Mouse (Mus musculus) embryonic stem cell, embryonic (primary cell): ENCODE results near the gene Sesn1.
"Not testable (repeated sequence)": the region's sequence is repeated elsewhere in the genome, so short reads cannot be mapped to it uniquely, and the experiment has no call there.

Source experiments
- CTCF ChIA-PET, 4 experiments: fragments of 300-600 bp in 2 of 4; fragments of 350-600 bp in 2 of 4; sonication (Branson Sonifier 250); formaldehyde crosslinking; loops; one replicate each; lab custom pipeline; 2022; ENCODE audit warnings: inconsistent platforms in 2 of 4; lab: Charles Lee
- POLR2A ChIA-PET, 4 experiments: fragments of 300-600 bp in 2 of 4; fragments of 350-600 bp in 2 of 4; sonication (Branson Sonifier 250); formaldehyde crosslinking; loops; one replicate each; lab custom pipeline; 2022; ENCODE audit warnings: antibody characterized with exemption in 4 of 4, inconsistent platforms in 1 of 4; lab: Charles Lee

Sesn1 gene

DNA sequence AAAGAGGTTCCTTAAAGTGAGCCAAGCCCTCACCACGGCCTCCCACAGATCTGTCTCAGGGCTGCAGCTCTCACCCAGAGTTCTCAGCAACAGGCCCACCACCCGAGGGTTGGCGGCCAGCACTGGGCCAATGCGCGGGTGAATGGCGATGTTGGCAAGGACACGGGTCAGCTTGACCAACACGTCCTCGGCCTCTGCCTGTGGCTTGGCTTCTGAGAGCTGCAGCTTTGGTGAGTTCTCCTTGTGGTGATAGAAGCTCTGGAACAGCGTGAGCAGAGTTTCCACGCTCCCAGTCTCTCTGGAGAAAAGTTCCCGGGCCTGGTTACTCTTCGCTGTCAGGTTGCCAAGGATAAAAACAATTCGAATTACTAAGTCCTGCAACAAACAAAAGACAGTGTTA, 117.0 kb downstream of the Sesn1 start:
- CTCF ChIA-PET = interaction anchor here in 2 of 4 experiments (0.6 kb wide), 2 partner anchors 44 to 89 kb away, joined by 3 read pairs; no protein-coding TSS in a partner anchor
- POLR2A ChIA-PET = interaction anchor here in 2 of 4 experiments (1.0 to 1.2 kb wide), 2 partner anchors 12 to 40 kb away, joined by 3 read pairs; no protein-coding TSS in a partner anchor

DNA sequence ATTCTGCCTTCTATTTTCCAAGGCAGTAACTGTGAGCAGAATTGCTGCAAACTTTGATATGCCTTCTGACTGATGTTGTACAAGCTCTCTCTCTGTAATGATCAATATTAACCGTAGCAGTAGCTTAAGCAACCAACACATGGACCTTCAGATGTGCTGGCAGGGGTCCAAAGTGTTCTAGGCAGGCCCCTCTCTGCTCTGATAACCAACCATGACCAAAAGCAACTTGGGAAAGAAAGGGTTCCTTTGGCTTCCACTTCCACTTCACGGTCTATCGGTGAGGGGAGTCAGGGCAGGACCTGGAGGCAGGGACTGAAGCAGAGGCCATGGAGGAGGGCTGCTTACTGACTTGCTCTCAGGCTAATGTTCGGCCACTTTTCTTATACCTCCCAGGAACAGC, 121.2 kb downstream of the Sesn1 start:
- POLR2A ChIA-PET = interaction anchor here in 2 of 4 experiments (0.6 to 1.2 kb wide), 5 partner anchors 20 to 540 kb away, joined by 3 to 4 read pairs (median 3); no protein-coding TSS in a partner anchor
- CTCF ChIA-PET = interaction anchor here in 2 of 4 experiments (0.6 to 0.8 kb wide), 3 partner anchors 28 to 1750 kb away, joined by 3 to 5 read pairs (median 4); no protein-coding TSS in a partner anchor

DNA sequence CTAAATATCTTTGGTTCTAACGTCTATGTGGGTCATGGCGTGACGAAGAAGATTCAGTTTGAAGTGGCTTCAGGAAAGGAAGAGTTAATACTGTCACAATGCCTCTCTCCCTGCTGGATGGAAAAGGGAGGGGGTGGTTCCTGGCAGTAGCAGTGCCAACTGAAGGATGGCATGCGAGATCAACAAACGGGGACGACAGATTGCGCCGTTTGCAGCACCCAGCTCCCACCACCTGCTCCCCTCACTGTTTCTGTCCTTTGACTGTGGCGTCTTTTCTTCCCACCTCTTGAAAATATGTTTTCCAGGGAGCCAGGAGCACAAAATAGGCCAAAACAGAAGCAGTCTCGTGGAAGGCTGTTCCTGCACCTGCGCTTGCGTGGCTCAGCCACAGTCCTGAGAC, 122.2 kb downstream of the Sesn1 start:
- CTCF ChIA-PET = interaction anchor here in 3 of 4 experiments (0.6 to 1.8 kb wide), 4 partner anchors 11 to 539 kb away, joined by 3 to 4 read pairs (median 4); no protein-coding TSS in a partner anchor
- POLR2A ChIA-PET = interaction anchor here in 1 of 4 experiments (1.2 kb wide), 1 partner anchor 12 kb away, joined by 3 read pairs; no protein-coding TSS in a partner anchor

DNA sequence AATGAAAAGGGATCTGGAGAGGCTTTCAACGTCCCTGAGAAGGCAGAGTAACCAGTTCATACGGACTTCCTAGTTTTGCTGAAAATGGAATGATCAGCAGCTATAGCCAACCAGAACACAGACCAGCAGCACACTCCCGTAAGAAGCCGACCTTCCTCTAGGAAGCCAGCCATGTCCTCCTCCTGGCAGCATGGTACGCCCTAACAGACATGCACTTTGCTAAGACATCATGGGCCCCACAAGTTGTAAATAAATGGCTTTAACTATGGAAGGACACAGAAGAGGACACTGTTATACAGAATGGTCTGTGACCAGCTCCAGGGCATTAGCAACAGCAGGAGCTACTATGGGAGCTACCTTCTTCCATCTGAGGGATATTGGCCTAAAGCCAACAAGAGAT, 123.2 kb downstream of the Sesn1 start:
- CTCF ChIA-PET = interaction anchor here in 2 of 4 experiments (0.6 to 1.8 kb wide), 4 partner anchors 8 to 99 kb away, joined by 3 to 4 read pairs (median 3); no protein-coding TSS in a partner anchor
- POLR2A ChIA-PET = interaction anchor here in 1 of 4 experiments (0.6 kb wide), 1 partner anchor 193 kb away, joined by 3 read pairs; no protein-coding TSS in a partner anchor

DNA sequence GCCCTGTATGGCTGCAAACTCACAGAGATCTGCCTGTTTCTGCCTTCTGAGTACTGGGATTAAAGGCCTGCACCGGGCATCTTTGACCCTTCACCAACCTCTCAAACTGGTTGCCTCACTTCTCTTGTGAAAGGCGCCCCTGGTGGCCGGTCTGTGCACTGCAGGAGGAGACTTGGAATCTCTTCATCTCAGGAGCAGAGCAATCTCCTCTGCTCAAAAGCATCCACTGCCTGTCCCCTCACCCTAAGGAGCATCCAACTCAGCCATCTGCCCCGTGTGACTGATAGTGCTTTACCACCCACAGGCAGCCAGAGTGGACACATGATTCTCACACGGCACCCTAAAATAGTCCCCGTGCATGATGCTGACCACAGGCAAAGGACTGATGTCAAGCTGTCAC, 123.8 kb downstream of the Sesn1 start:
- ChIA-PET POLR2A (interaction anchor here in 1 of 4 experiments (0.6 kb wide), 1 partner anchor 193 kb away, joined by 3 read pairs; no protein-coding TSS in a partner anchor), CTCF (interaction anchor here in 1 of 4 experiments (0.7 to 1.4 kb wide), 2 partner anchors 10 to 14 kb away, joined by 3 to 4 read pairs; no protein-coding TSS in a partner anchor)

DNA sequence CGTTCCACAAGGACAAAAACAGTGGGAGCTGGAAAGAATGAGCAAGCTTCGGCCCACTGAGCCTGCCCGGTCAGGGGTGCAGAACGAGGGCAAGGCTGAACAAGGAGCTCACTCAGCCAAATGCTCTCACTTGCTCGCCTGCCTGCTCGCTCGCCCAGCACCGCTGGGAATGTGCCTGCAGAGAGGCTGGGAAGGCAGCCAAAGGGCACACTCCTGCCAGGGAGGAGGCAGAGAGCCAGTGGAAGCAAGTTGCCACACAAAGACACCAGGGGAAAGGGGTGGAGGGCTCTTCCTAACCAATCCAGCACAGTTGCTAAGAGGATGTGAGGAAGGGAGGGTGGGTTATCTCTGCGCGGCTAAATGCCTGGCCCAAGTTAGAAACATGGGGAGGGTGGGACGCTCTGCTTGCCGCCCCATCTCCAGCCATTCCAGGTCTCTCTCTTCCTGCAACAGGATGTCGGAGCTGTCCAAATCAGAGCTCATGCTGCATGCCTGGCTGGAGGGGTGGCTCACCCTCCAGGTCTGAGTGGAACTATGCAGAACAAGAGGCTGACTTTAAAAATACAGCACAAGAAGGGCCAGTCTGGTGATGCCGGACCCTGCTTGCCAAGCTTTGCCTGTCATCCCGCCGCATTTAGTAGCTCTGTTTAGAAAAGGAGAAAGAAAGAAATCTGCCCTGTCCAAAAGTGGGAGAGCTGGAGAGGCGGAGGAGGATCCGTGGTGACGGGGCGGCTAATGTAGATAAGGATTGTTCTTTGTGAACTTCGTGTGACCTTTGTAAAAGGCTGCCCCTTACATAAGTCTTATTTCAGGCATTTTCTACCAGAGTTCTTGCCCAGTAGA, 125.1 kb downstream of the Sesn1 start:
- CTCF ChIA-PET = interaction anchor here (0.5 to 1.1 kb wide), 8 partner anchors 40 to 1507 kb away, joined by 3 to 4 read pairs (median 3); no protein-coding TSS in a partner anchor
- POLR2A ChIA-PET = interaction anchor here in 2 of 4 experiments (0.6 to 1.2 kb wide), 5 partner anchors 9 to 153 kb away, joined by 3 to 4 read pairs (median 3); no protein-coding TSS in a partner anchor

DNA sequence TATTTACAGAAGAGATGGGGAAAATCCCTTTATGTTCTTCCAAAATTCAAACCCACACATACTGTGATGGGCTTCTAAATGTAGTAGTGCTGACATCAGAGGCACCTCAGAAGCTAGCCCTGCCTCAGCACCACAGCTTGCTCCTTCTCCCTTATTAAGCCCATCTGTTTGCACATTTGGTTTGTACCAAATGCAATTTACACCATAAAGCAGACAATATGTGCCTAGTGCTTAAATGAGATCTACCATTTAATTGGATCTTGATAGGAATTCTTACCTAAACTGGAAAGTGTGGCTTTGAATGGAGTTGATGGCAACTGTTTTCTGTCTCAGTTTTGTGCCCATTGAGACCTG, 125.7 kb downstream of the Sesn1 start:
- ChIA-PET POLR2A (interaction anchor here in 2 of 4 experiments (0.8 to 1.2 kb wide), 3 partner anchors 8 to 89 kb away, joined by 3 read pairs; no protein-coding TSS in a partner anchor), CTCF (interaction anchor here in 3 of 4 experiments (0.5 to 1.1 kb wide), 6 partner anchors 40 to 1506 kb away, joined by 3 to 8 read pairs (median 3); no protein-coding TSS in a partner anchor)

DNA sequence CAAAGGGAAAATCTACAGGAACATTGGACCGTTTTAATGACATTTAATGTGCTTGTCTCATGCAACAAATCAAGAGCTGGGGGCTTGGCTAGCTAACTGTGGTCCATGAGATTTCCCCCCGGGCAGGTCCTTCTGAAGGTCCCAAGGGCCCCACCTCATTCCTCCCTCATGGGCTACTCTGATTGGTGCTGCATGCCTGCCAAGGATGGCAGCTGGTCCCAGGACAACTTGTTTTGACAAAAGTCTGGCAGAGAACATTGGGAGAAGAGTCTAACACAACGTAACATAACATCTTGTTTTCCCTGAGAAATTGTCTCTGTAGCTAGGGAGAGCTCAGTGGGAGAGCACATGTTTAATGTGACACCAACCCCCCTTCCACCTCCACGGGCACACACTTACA, 126.4 kb downstream of the Sesn1 start:
- ChIA-PET POLR2A (interaction anchor here in 2 of 4 experiments (0.5 to 1.0 kb wide), 2 partner anchors 18 to 101 kb away, joined by 3 read pairs; no protein-coding TSS in a partner anchor), CTCF (interaction anchor here in 1 of 4 experiments (0.6 kb wide), 1 partner anchor 95 kb away, joined by 8 read pairs; no protein-coding TSS in a partner anchor)

DNA sequence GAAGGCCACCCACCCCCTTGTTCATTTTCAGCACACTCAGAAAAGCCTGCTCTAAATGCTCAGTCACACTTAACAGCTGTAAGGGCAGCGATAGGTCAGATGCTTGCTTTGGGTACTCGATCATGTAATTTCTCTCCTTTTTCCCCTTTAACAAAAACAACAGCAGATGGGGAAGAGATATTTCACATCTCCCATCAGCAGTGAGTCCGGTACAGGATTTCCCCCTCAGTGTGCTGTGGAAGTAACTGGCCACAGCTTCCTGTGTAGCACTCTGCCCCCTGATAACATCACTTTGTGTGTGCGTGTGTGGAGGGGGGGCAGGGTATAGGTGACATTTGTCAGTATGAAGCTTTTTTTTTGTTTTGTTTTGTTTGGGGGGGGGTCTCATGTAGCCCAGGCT, 127.4 kb downstream of the Sesn1 start:
- CTCF ChIA-PET = interaction anchor here in 1 of 4 experiments (0.6 kb wide), 1 partner anchor 23 kb away, joined by 3 read pairs; no protein-coding TSS in a partner anchor

DNA sequence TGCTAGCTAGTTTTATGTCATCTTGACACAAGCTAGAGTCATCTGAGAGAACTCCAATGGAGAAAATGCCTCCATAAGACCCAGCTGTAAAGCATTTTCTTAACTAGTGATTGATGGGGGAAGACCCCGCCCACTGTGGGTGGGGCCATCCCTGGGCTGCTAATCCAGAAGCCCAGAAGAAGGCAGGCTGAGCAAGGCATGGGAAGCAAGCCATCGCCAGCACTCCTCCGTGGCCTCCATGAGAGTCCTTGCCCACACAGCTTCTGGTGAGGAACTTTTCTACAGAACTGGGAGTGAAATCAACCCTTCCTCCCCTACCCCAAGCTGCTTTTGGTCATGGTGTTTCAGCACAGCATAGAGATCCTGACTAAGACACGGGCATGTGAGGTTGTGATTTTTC, 129.4 kb downstream of the Sesn1 start:
- ChIA-PET POLR2A (interaction anchor here in 2 of 4 experiments (0.6 to 1.2 kb wide), 3 partner anchors 12 to 227 kb away, joined by 3 to 5 read pairs (median 4); no protein-coding TSS in a partner anchor), CTCF (interaction anchor here in 1 of 4 experiments (0.9 kb wide), 1 partner anchor 21 kb away, joined by 3 read pairs; no protein-coding TSS in a partner anchor)

More for the DNA sequence above, 127.4 kb downstream of the Sesn1 start:
- POLR2A ChIA-PET = interaction anchor here in 1 of 4 experiments (0.7 kb wide), 1 partner anchor 865 kb away, joined by 3 read pairs; the partner anchor contains the start of gene Gpr6

DNA sequence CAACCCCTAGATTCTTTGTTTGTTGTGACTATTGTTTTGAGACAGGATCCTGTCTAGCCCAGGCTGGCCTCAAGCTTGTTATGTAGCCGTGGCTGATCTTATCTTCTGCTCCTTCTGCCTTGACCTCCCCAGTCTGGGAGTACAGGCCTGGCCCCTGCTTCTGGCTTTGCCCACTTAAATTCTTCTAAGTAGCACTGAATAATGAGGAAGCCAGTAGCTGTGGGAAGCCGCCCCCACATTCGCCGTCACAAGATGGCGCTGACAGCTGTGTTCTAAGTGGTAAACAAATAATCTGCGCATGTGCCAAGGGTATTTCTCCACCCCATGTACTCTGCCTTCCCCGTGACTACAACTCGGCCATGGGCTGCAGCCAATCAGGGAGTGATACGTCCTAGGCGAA, 142.6 kb downstream of the Sesn1 start:
- POLR2A ChIA-PET = interaction anchor here in 2 of 4 experiments (0.8 to 1.8 kb wide), 4 partner anchors 10 to 381 kb away, joined by 3 to 8 read pairs (median 3); no protein-coding TSS in a partner anchor
- CTCF ChIA-PET = not testable (repeated sequence)

DNA sequence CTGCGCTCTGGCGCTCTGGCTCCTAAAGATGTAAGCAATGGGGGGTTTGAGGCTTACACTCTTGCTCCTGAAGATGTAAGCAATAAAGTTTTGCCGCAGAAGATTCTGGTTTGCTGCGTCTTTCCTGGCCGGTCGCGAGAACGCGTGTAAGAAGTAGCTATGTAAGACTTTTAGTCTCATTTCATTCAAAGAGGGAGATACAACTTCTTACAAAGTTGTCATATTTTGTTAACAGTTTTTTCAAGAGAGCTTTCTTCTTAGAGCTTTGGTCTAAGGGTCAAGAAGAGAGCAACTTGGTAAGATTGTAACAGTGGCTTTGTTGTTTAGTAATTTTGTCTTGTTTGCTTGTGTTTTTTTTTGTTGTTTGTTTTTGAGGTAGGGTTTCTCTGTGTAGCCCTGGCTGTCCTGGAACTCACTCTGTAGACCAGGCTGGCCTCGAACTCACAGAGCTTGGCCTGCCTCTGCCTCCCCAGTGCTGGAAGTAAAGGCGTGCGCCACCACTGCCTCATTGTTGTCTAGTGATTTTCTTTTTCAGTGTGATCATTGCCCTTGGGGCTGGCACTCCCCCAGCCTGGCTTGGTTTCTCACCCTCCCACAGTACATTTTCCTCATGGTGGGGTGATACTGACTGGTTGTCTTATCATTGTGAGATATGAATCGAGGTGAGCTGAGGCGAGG, 143.3 kb downstream of the Sesn1 start:
- CTCF ChIA-PET = no interaction called here
- POLR2A ChIA-PET = interaction anchor here in 2 of 4 experiments (0.8 to 1.6 kb wide), 2 partner anchors 74 to 114 kb away, joined by 3 read pairs; no protein-coding TSS in a partner anchor

DNA sequence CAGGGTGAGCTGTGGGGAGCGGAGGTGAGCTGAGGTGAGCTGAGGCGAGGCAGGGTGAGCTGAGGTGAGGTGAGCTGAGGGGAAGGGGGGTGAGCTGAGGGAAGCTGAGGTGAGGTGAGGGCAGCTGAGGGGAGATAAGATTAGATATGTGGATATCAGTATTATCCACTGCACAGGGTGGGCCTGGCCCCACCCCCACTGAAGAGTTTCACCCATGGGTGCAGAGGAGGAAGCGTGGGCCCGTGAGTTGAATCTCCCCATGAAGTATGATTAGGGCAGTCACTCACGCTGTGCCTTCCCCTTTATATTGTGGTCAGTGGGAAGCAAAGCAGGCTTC, 143.8 kb downstream of the Sesn1 start:
- CTCF ChIA-PET = no interaction called here

DNA sequence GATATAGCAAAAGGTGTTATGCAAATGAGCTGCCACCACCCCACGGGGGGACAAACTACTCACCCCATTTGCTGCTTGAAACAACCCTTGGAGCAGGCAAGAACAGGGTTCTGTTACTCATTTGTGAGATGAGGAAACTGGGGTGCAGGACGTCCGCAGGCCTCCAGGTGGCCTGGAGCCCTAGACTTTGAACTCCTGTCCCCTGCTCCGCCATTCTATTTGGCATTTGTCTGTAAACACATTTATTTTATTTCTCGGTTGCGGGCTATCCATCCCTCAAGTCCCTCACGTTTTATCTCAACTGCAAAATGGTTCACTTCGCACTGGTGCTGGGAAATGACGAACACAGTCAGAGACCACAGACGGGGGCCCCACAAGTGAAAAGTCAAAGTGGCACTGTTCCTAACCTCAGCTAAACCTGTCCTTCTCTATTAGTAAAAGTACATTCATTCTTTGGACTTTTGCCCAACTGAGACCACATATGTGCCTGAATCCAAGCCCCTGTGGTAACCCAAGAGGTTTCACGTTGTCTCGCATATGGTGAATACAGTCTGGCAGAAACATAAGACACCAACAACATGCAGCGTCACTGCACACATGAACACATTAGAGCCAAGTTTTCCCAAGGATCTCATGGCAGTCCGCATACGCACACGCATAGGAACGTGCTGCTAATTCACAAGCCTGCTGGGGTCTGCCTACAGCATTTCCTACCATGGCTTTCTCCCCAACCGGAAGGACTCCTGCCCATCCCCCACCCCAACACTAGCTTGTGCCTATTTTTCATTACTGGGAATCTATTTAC, 147.9 kb downstream of the Sesn1 start:
- CTCF ChIA-PET = interaction anchor here in 1 of 4 experiments (1.0 kb wide), 1 partner anchor 132 kb away, joined by 3 read pairs; no protein-coding TSS in a partner anchor
- POLR2A ChIA-PET = interaction anchor here in 3 of 4 experiments (0.6 to 1.0 kb wide), 3 partner anchors 50 to 325 kb away, joined by 3 to 6 read pairs (median 3); no protein-coding TSS in a partner anchor

More for the DNA sequence above, 143.8 kb downstream of the Sesn1 start:
- POLR2A ChIA-PET = interaction anchor here in 1 of 4 experiments (1.4 to 1.6 kb wide), 2 partner anchors 18 to 75 kb away, joined by 3 read pairs; no protein-coding TSS in a partner anchor
